Mouse (Mus musculus): ENCODE data around the gene Med16. TPM values are rescaled to one million over a fixed set of nuclear protein-coding genes. Genes with fewer than 3 reads are reported as not detected.

Med16 gene
- total and polyA plus RNA-seq, 3 experiments: 10.4 to 49.4 (median 12.0) TPM

DNA sequence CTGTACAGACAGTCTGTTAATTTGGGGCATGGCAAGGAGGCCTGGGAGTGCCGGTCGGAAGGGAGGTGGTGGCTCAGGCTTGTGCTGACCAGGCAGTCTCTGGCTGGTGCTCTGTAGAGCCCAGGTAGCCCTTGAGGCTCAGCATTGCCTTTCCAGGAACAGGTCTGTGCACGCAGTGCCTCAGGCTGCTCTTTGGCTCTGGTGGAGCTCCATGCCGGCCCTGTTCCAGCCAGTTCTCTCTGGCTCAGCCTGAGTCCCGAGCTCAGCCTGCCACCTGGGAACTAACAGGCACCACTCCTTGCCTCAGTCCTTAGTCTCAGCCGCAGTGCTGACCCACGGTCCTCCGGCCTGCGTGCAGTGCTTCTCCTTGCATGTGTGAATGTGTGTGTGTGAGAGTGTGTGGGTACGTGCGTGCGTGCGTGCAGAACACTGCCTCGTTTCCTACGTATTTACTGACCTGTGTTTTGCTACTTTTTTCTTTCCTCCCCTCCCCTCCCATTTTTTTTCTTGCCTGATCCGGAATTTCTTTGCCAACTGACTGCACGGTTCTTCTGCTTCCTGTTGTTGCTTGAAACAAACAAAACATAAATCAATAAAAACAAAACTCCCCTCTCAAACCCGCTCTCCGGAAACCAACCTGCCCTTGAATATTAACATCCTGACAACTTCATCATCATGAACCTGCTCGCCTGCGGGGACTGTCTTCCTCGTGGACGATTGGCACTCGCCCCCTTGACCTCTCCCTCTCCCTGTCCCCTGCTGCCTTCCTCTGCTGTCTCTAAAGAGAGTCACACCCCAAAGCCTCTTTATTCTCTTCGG, 47.3 kb downstream of the Med16 start:
- ATAC-seq (ENCODE audit: extremely low read depth, insufficient number of reproducible peaks, low FRiP score, poor library complexity, severe bottlenecking) (no peak), DNase-seq (ENCODE audit: low spot score) (no peak)
- peaks cover 83% of the 10 kb centered on the region for H3K4me1 ChIP-seq (ENCODE audit: insufficient read depth, low read depth, low read length)

DNA sequence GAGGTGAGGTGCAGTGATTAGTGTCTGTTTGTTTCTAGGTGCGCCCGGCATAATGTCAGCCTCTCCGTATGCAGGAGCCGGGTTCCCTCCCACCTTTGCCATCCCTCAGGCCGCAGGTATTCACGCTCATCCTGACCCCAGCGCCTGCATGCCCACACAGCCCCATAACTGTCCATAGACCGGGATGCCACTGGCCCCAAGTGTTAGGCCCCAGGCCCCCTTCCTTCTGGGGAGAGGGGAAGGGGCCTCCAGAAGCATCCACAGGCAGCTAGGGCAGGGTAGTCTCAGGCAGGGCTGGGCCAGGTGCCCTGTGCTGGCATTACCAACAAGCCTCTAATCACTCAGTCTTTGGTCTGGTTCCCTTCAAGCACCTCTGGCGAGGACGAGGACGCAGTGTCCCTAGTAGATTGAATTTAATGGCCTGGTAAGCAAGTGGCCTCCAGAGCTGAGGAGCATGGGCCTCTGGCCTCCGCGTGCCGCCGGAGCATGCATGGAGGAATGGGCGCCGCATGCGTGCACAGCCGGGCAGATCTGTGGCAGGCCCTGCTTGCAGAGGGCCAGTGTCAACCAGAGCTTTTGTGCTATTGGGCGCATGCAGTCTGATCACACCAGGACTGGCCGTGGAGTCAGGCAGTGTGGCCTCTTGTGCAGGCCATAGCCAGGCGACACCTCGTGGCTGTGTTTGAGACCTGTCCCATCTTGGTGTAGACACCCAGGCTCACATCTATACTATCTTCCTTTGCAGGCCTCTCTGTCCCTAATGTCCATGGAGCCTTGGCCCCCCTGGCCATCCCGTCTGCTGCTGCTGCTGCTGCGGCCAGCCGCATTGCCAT, 48.4 kb downstream of the Med16 start:
- DNase-seq (ENCODE audit: low spot score) (no peak), ATAC-seq (ENCODE audit: extremely low read depth, insufficient number of reproducible peaks, low FRiP score, poor library complexity, severe bottlenecking) (no peak)
- TF ChIP-seq TAL1 (conservative IDR thresholded peaks at IDR 0.05; ENCODE audit: low read depth, low read length) (no peak), POLR2AphosphoS5 (IDR thresholded peaks at IDR 0.05; ENCODE audit: insufficient replicate concordance, low read depth, low read length) (no peak), GATA2 (IDR thresholded peaks at IDR 0.05; ENCODE audit: borderline replicate concordance, low read depth, low read length) (no peak), CTCF (IDR thresholded peaks at IDR 0.05; ENCODE audit: low read depth, low read length) (no peak), GATA1 (IDR thresholded peaks at IDR 0.05; ENCODE audit: borderline replicate concordance, low read length) (no peak)
- peaks cover 96% of the 10 kb centered on the region for H3K36me3 ChIP-seq (replicated peaks)
- H3K4me1 ChIP-seq (ENCODE audit: insufficient read depth, low read depth, low read length): peaks cover 79% of the 10 kb centered on the region
- H3K27me3 ChIP-seq (ENCODE audit: insufficient read depth, low read length): no peaks in the 10 kb centered on the region
- no peaks in the 10 kb centered on the region for H3K9me3 ChIP-seq (replicated peaks)
- H3K4me3 ChIP-seq (ENCODE audit: low read depth, low read length): peak overlapping the region; percentile 24; the same call in 1 of the 2 replicates

More for the DNA sequence above, 47.3 kb downstream of the Med16 start:
- Histone ChIP-seq H3K9me3 (replicated peaks) (no peaks in the 10 kb centered on the region), H3K27me3 (ENCODE audit: insufficient read depth, low read length) (peaks cover 3% of the 10 kb centered on the region; the same call in 1 of the 2 replicates), H3K36me3 (replicated peaks) (peaks cover 96% of the 10 kb centered on the region), H3K4me3 (ENCODE audit: low read depth, low read length) (peak overlapping the region; percentile 17; the same call in 1 of the 2 replicates)
- TF ChIP-seq GATA2 (IDR thresholded peaks at IDR 0.05; ENCODE audit: borderline replicate concordance, low read depth, low read length): no peak
- no peak for TF ChIP-seq CTCF (IDR thresholded peaks at IDR 0.05; ENCODE audit: low read depth, low read length)
- no peak for TF ChIP-seq GATA1 (IDR thresholded peaks at IDR 0.05; ENCODE audit: borderline replicate concordance, low read length)
- no peak for TF ChIP-seq TAL1 (conservative IDR thresholded peaks at IDR 0.05; ENCODE audit: low read depth, low read length)
- TF ChIP-seq POLR2AphosphoS5 (IDR thresholded peaks at IDR 0.05; ENCODE audit: insufficient replicate concordance, low read depth, low read length): no peak

DNA sequence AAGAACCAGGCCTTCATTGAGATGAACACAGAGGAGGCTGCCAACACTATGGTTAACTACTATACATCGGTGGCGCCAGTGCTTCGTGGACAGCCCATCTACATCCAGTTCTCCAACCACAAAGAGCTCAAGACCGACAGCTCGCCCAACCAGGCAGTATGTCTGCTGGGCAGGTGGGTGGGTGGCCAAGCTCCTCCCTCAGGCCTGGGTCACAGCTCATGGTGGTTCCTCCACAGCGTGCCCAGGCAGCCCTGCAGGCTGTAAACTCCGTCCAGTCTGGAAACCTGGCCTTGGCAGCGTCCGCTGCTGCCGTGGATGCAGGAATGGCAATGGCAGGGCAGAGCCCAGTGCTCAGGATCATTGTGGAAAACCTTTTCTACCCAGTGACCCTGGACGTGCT, 49.6 kb downstream of the Med16 start:
- Histone ChIP-seq H3K4me1 (ENCODE audit: insufficient read depth, low read depth, low read length) (peaks cover 71% of the 10 kb centered on the region), H3K36me3 (replicated peaks) (peaks cover 88% of the 10 kb centered on the region), H3K27me3 (ENCODE audit: insufficient read depth, low read length) (no peaks in the 10 kb centered on the region), H3K9me3 (replicated peaks) (no peaks in the 10 kb centered on the region), H3K4me3 (ENCODE audit: low read depth, low read length) (no peak overlapping the region; the same call in 1 of the 2 replicates)
- no peak for DNase-seq (ENCODE audit: low spot score)
- ATAC-seq (ENCODE audit: extremely low read depth, insufficient number of reproducible peaks, low FRiP score, poor library complexity, severe bottlenecking): no peak
- TF ChIP-seq POLR2AphosphoS5 (IDR thresholded peaks at IDR 0.05; ENCODE audit: insufficient replicate concordance, low read depth, low read length) (no peak), CTCF (IDR thresholded peaks at IDR 0.05; ENCODE audit: low read depth, low read length) (no peak), TAL1 (conservative IDR thresholded peaks at IDR 0.05; ENCODE audit: low read depth, low read length) (no peak)

DNA sequence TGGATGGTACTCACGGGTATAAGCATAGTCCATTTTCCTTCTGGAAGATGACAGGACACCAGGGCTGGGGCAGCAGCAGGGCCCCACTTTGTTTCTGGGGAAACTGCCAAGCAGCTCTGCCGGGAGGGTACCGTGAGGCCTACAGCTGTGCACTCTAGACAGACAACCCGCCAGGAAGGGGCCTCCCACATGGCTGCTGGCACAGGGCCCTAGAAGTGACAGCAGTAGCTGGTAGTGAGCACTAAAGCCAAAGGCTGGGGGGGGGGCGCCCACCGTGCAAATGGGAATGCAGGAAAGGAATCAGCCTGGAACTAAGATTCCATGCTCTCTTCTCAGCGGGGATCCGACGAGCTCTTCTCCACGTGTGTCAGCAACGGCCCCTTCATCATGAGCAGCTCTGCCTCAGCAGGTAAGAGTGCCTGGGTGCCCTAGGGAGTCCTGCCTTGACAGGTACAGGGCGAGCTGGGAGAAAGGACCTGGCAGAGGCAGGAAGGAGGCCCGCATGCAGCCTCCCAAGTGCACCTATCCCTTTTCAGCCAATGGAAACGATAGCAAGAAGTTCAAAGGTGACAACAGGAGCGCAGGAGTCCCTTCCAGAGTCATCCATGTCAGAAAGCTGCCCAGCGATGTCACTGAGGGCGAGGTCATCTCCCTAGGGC, 50.2 kb downstream of the Med16 start:
- ATAC-seq (ENCODE audit: extremely low read depth, insufficient number of reproducible peaks, low FRiP score, poor library complexity, severe bottlenecking) (no peak), DNase-seq (ENCODE audit: low spot score) (no peak)
- no peak for TF ChIP-seq POLR2AphosphoS5 (IDR thresholded peaks at IDR 0.05; ENCODE audit: insufficient replicate concordance, low read depth, low read length)
- no peak for TF ChIP-seq CTCF (IDR thresholded peaks at IDR 0.05; ENCODE audit: low read depth, low read length)
- no peak for TF ChIP-seq TAL1 (conservative IDR thresholded peaks at IDR 0.05; ENCODE audit: low read depth, low read length)
- TF ChIP-seq GATA1 (IDR thresholded peaks at IDR 0.05; ENCODE audit: borderline replicate concordance, low read length): no peak
- TF ChIP-seq GATA2 (IDR thresholded peaks at IDR 0.05; ENCODE audit: borderline replicate concordance, low read depth, low read length): no peak
- Histone ChIP-seq H3K4me3 (ENCODE audit: low read depth, low read length) (peak overlapping the region; percentile 93; the same call in 1 of the 2 replicates), H3K27me3 (ENCODE audit: insufficient read depth, low read length) (no peaks in the 10 kb centered on the region), H3K9me3 (replicated peaks) (no peaks in the 10 kb centered on the region), H3K4me1 (ENCODE audit: insufficient read depth, low read depth, low read length) (peaks cover 75% of the 10 kb centered on the region), H3K36me3 (replicated peaks) (peaks cover 85% of the 10 kb centered on the region)

DNA sequence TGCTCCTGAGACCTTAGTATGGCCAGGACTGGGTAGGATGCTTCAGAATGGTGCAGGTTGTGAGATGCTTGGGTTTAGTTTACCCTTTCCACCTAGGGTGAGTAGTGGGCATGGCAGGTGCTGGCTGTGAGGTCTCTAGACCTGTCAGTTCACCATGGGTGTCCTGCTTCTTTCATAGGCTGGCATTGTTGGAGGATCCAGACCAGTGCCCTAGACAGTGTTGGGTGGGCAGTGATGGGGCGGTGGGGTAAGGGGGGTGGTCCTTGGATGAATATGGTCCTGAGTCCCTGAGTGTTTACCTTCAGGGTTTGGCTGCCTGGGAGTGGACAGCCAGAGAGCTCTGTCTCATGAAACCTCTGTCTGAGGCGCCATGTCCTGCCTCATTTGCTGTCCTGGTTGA, 50.8 kb downstream of the Med16 start:
- TF ChIP-seq TAL1 (conservative IDR thresholded peaks at IDR 0.05; ENCODE audit: low read depth, low read length) (no peak), GATA1 (IDR thresholded peaks at IDR 0.05; ENCODE audit: borderline replicate concordance, low read length) (no peak), GATA2 (IDR thresholded peaks at IDR 0.05; ENCODE audit: borderline replicate concordance, low read depth, low read length) (no peak)
- DNase-seq (ENCODE audit: low spot score) (no peak), ATAC-seq (ENCODE audit: extremely low read depth, insufficient number of reproducible peaks, low FRiP score, poor library complexity, severe bottlenecking) (no peak)
- peak overlapping the region; percentile 93; the same call in 1 of the 2 replicates for H3K4me3 ChIP-seq (ENCODE audit: low read depth, low read length)
- peaks cover 79% of the 10 kb centered on the region for H3K4me1 ChIP-seq (ENCODE audit: insufficient read depth, low read depth, low read length)
- peaks cover 80% of the 10 kb centered on the region for H3K36me3 ChIP-seq (replicated peaks)
- no peaks in the 10 kb centered on the region for H3K27me3 ChIP-seq (ENCODE audit: insufficient read depth, low read length)
- no peaks in the 10 kb centered on the region for H3K9me3 ChIP-seq (replicated peaks)

DNA sequence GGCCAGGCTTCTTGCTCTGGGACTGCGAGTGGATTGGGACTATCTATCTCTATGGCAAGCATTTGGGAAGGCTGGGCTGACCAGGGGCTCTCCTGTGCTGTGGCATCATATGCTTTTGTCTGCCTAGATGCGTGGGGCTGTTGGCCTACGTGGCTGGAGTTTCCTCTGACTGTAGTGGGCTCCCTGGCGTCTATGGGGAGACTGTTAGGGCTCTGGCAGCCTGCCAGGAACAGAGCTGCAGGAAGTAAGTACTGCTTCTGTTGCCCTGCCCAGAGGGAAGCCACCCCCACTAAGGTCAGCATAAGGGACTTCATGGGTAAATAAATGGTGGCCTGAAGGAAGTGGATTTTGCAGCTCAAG, 51.3 kb downstream of the Med16 start:
- no peak for ATAC-seq (ENCODE audit: extremely low read depth, insufficient number of reproducible peaks, low FRiP score, poor library complexity, severe bottlenecking)
- Histone ChIP-seq H3K4me3 (ENCODE audit: low read depth, low read length) (peak overlapping the region; percentile 93), H3K9me3 (replicated peaks) (no peaks in the 10 kb centered on the region), H3K4me1 (ENCODE audit: insufficient read depth, low read depth, low read length) (peaks cover 80% of the 10 kb centered on the region), H3K27me3 (ENCODE audit: insufficient read depth, low read length) (no peaks in the 10 kb centered on the region), H3K36me3 (replicated peaks) (peaks cover 75% of the 10 kb centered on the region)
- no peak for TF ChIP-seq GATA2 (IDR thresholded peaks at IDR 0.05; ENCODE audit: borderline replicate concordance, low read depth, low read length)
- TF ChIP-seq GATA1 (IDR thresholded peaks at IDR 0.05; ENCODE audit: borderline replicate concordance, low read length): no peak
- no peak for TF ChIP-seq POLR2AphosphoS5 (IDR thresholded peaks at IDR 0.05; ENCODE audit: insufficient replicate concordance, low read depth, low read length)
- TF ChIP-seq CTCF (IDR thresholded peaks at IDR 0.05; ENCODE audit: low read depth, low read length): no peak
- no peak for TF ChIP-seq TAL1 (conservative IDR thresholded peaks at IDR 0.05; ENCODE audit: low read depth, low read length)
- DNase-seq (ENCODE audit: low spot score): no peak
